Mouse (Mus musculus) hindbrain, embryonic 10.5 days (tissue): ENCODE measurements around the gene Rapsn. TPM values are rescaled to one million over a fixed set of nuclear protein-coding genes. Genes with fewer than 3 reads are reported as not detected.

Source experiments
- DNase-seq: peaks from one replicate; pipeline ENCODE4 v3.0.0-alpha.2; 2017; ENCODE audit warnings: low spot score
- H3K27ac ChIP-seq: fragments of 300-500 bp; sonication (generic); 2 replicates; pipeline ENCODE4 v1.5.1; 2016; ENCODE audit warnings: mild to moderate bottlenecking, moderate library complexity
- H3K27me3 ChIP-seq: fragments of 300-500 bp; sonication (generic); 2 replicates; pipeline ENCODE4 v1.6.1; 2016; ENCODE audit warnings: mild to moderate bottlenecking; ENCODE audit not compliant: poor library complexity, insufficient read depth, severe bottlenecking
- H3K36me3 ChIP-seq: fragments of 300-500 bp; sonication (generic); 2 replicates; pipeline ENCODE4 v1.6.1; 2016; ENCODE audit warnings: mild to moderate bottlenecking, moderate library complexity
- H3K4me1 ChIP-seq: fragments of 300-500 bp; sonication (generic); replicated peaks from 2 replicates; pipeline ENCODE4 v1.6.1; 2016; ENCODE audit warnings: mild to moderate bottlenecking
- H3K4me3 ChIP-seq: fragments of 300-500 bp; sonication (generic); 2 replicates; pipeline ENCODE4 v1.5.1; 2016; ENCODE audit warnings: mild to moderate bottlenecking, moderate library complexity
- H3K9me3 ChIP-seq: fragments of 300-500 bp; sonication (generic); 2 replicates; pipeline ENCODE4 v1.6.1; 2016; ENCODE audit warnings: mild to moderate bottlenecking, moderate library complexity
- WGBS: fragments of 180-500 bp; shearing (Covaris S2); methylation state at CpG from one replicate; pipeline ENCODE4 v1.1.7; 2016; 5-methylcytosine and 5-hydroxymethylcytosine counted together
- polyA plus RNA-seq: library from polyadenylated mRNA; unstranded; fragments of >200 nt; fragmentation: Nextera tagmentation; extraction: Ambion mirVana; gene quantifications from 2 replicates; pipeline ENCODE4 v1.2.1, GENCODE M21; 2016

Rapsn gene
- polyA plus RNA-seq, 1 experiment from 2014 or later, result 1.7 TPM

DNA sequence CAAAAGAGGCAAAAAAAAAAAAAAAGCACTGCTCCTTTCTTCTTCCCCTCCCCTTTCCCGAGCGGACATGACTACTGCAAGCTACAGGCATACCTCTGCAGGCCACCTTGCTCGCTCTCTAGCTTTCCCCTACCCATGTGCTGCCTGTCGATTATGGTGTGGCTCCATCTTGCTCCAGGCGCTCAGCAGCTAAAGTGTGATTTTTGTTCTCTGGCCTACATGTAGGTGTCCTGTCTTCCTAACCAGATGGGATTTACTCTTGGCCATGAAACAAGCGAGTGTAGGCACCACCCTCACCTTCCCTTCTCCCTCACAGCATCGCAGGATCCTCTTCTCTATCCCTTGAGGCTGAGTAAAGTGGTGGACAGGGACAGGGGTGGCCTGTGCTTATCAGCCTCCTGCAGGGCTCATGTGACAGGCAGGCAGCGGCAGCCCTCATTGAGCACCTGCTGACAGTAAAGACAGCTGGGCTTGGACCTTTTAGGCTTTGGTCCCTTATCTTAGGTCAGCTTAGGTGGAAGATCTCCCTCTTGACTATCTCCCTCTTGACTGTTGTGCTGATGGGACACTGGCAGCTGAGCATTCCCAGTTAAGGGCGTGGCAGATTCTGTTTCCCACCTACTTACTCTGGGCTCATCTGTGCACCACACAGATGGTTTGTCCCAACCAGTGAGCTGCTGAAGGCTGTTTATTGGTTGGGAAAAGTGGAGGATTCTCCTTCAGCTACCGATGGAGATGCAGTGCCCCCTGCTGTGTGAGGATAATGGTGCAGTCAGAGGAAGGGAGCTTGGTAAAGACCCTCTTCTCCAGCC, 25.3 kb downstream of the Rapsn start:
- peak; percentile 54 for DNase-seq
- H3K27ac ChIP-seq, result no peak overlapping the region
- H3K4me3 ChIP-seq, result no peak overlapping the region
- 82% methylated on average over 10 of the region's 10 CpGs for WGBS
- H3K4me1 ChIP-seq, result 0 out of 2 replicates have a peak, but pooled peaks cover 4% of the 10 kb centered on the region
- peaks cover 100% of the 10 kb centered on the region for H3K36me3 ChIP-seq
- H3K9me3 ChIP-seq, result no peaks in the 10 kb centered on the region
- no peaks in the 10 kb centered on the region for H3K27me3 ChIP-seq

DNA sequence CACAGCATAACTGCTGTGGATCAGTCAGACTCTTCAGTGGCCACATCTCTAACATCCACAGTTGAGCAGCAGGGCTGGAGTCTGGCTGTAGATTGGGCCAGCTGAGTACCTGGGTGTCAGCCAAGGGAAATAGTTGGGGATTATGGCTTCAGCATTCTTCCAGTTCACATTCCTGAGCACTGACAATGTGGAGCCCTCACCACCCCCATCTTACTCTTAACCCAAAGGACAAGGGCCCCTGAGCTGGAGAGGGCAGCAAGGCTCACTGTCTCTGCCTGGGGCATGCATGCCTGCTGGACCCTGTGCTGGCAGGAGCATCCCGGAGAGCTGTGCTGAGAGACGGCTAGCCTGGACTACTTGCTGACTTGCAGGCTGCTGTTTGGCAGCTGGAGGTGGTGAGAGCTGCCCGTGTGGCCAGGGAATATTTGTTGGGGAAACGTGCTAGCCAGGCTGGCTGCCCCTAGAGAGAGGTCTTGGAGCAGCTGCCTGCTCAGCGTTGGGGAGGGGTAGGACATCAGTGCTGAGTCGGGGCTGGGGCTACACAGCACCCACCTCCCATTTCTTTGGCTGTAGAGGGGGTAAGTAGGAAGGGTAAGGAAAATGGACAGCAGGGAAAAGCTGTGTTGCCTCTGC, 26.5 kb downstream of the Rapsn start:
- no peak for DNase-seq
- WGBS, result 85% methylated on average over 6 of the region's 6 CpGs
- Histone ChIP-seq H3K9me3 (no peaks in the 10 kb centered on the region), H3K27ac (no peak overlapping the region), H3K4me3 (no peak overlapping the region), H3K36me3 (peaks cover 98% of the 10 kb centered on the region), H3K4me1 (0 out of 2 replicates have a peak, but pooled peaks cover 6% of the 10 kb centered on the region), H3K27me3 (no peaks in the 10 kb centered on the region)

DNA sequence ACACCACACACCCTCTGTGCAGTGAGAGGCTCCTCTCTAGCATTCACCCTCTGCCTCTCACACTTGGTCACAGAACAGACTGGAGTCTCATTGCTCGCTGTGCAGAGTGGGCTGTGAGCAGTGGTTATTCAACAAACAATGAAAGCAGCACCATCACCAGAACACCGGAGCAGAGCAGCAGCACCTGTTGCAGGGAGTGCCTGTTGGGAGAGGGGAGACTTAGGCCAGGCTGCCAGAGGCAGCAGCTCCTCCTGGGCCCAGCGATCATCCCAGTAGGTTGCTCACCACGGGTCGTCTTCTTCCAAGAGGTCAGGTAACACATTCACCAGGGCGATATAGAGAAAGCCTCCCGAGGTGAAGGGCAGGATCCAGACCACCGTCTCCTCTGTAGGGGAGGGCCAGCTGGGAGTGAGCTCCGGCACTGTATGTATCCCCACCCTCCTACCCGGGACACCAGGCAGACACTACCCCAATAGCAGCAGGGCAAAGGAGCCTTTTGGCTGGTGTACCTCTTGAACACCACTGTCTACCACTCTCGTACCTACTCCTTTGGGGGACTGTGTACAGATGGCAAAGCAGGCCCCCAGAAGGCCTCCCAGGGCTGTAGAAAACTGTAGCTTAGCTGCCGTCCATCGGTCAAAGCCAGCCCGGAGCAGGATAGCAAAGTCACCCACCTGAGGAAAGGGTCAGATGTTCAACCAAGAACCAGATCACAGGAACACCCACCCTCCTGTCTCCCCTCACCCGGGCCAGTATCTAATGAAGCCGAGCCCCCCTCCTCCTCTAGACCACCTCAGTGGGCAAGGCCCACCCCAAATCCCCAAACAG, 27.6 kb downstream of the Rapsn start:
- no peaks in the 10 kb centered on the region for H3K9me3 ChIP-seq
- no peak overlapping the region for H3K4me3 ChIP-seq
- 0 out of 2 replicates have a peak, but pooled peaks cover 6% of the 10 kb centered on the region for H3K4me1 ChIP-seq
- H3K27me3 ChIP-seq, result no peaks in the 10 kb centered on the region
- peaks cover 92% of the 10 kb centered on the region for H3K36me3 ChIP-seq
- no peak for DNase-seq
- WGBS, result 94% methylated on average over 16 of the region's 16 CpGs
- H3K27ac ChIP-seq, result no peak overlapping the region

DNA sequence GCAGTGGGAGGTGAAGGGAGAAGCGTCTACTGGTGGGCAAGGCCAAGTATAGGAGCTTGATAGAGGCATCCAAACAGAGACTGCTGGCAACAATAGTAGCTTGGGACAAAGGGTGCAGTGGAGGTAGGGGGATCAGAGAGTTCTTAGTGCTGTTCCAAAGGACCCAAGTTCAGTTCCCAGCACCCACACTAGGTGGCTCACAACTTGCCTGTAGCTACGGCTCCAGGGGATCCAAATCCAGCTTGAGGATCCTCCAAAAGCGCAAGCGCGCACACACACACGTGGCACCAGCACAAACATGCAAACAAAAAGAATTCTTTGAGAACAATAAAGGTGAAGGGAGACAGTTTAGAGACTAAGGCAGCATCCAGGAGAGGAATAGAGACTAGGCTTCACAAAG, 28.8 kb downstream of the Rapsn start:
- H3K36me3 ChIP-seq, result peaks cover 80% of the 10 kb centered on the region
- peaks cover 17% of the 10 kb centered on the region for H3K4me1 ChIP-seq
- no peaks in the 10 kb centered on the region for H3K9me3 ChIP-seq
- H3K4me3 ChIP-seq, result no peak overlapping the region
- H3K27me3 ChIP-seq, result no peaks in the 10 kb centered on the region
- H3K27ac ChIP-seq, result no peak overlapping the region
- DNase-seq, result no peak
- 86% methylated on average over 6 of the region's 6 CpGs for WGBS

DNA sequence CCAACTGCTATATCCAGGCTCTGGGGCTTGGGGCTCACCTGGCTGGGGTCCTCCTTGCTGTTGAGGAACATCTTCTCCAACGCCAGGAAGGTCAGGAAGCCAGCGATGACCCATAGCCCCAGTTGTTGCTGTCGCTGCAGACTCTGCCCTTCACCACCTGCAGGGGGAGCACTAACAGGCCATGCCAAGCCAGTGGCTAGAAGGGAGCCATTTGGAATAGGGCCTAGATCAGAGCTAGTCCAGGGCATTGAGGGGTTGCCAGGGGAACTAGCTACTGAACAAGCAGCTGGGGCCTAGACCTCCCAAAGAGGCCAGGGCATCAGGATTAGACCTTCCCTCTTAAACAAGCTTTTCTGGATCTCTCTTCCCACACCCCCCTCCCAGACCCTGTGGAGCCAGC, 30.1 kb downstream of the Rapsn start:
- Histone ChIP-seq H3K9me3 (no peaks in the 10 kb centered on the region), H3K4me3 (no peak overlapping the region), H3K27ac (no peak overlapping the region), H3K27me3 (no peaks in the 10 kb centered on the region), H3K36me3 (peaks cover 66% of the 10 kb centered on the region), H3K4me1 (peaks cover 29% of the 10 kb centered on the region)
- WGBS, result 46% methylated on average over 3 of the region's 3 CpGs
- DNase-seq, result peak; percentile 43

DNA sequence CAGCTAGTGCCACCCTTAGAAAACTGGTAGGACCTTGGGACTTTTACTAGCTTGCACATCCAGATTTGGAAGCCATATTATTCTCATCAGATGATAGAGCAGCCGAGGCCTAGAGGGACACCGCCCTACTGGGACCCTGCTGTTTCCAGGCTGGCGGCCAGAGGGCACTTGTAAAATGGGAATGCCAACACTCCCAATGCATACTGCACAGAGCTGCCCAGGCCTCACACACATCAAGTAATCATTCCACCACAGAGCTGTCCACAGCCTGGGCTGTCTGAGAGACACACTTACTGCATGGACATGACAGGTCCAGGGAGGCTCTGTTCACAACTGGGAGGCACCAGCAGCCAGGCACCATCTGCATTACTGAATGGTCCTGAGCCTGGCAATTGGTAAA, 31.0 kb downstream of the Rapsn start:
- no peaks in the 10 kb centered on the region for H3K9me3 ChIP-seq
- H3K4me1 ChIP-seq, result peaks cover 39% of the 10 kb centered on the region
- peaks cover 57% of the 10 kb centered on the region for H3K36me3 ChIP-seq
- no peak for DNase-seq
- 88% methylated on average over 3 of the region's 3 CpGs for WGBS
- H3K4me3 ChIP-seq, result no peak overlapping the region
- no peak overlapping the region for H3K27ac ChIP-seq
- H3K27me3 ChIP-seq, result no peaks in the 10 kb centered on the region

DNA sequence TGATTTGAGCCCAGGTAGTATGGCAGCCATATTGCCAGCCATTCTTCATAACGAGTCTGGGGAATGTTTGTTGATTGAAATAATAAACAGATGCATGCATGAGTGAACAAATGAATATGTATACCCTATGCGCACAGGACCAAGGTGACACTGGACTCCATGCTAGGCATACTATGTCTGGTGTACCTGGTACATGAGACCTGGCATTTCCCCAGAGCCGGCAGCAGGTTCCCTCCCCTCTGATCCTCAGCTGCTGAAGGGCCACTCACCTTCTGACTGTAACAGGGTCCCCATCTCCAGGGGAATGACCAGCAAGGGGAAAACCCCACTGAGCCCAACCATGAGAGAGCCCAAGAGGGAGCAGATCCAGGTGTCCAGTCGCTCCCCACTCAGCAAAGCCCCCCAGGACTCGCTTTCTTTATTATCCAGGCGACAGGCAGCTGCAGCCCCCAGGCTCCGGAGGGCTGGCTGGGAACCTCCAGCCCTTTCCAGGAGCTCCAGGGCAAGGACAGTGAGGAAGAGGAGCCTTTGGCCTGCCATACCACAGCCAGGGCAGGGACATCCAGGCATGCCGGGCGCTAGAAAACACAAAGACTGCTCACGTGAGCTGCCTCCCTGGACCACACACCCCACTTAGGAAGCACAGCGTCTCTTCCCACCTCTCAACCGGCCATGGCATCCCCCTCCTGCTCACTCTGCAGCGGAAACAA, 32.9 kb downstream of the Rapsn start:
- peak overlapping the region; percentile 77; the same call in 1 of the 2 replicates for H3K4me3 ChIP-seq
- peaks cover 39% of the 10 kb centered on the region for H3K36me3 ChIP-seq
- peaks cover 45% of the 10 kb centered on the region for H3K4me1 ChIP-seq
- H3K9me3 ChIP-seq, result no peaks in the 10 kb centered on the region
- DNase-seq, result no peak
- WGBS, result 55% methylated on average over 13 of the region's 13 CpGs
- H3K27ac ChIP-seq, result peak overlapping the region; percentile 5; the same call in 1 of the 2 replicates
- H3K27me3 ChIP-seq, result no peaks in the 10 kb centered on the region

DNA sequence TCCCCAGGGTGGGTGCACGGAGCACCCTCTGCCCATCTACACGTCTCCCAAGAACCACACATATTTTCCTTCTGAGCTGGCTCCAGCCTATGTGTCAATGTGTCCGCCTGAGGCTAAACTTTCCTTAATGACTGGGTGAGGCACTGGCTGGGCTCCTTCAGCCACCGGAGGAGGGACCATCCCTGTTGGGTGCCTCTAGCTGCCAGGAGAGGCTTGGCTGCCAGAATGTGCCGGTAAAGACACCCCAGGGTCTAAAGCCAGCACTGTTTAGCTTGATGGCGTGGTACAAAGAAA, 33.4 kb downstream of the Rapsn start:
- Histone ChIP-seq H3K9me3 (no peaks in the 10 kb centered on the region), H3K4me1 (peaks cover 45% of the 10 kb centered on the region), H3K27me3 (no peaks in the 10 kb centered on the region), H3K4me3 (peak overlapping the region; percentile 77; the same call in 1 of the 2 replicates), H3K27ac (no peak overlapping the region), H3K36me3 (peaks cover 34% of the 10 kb centered on the region)
- DNase-seq, result no peak
- 44% methylated on average over 6 of the region's 6 CpGs for WGBS

DNA sequence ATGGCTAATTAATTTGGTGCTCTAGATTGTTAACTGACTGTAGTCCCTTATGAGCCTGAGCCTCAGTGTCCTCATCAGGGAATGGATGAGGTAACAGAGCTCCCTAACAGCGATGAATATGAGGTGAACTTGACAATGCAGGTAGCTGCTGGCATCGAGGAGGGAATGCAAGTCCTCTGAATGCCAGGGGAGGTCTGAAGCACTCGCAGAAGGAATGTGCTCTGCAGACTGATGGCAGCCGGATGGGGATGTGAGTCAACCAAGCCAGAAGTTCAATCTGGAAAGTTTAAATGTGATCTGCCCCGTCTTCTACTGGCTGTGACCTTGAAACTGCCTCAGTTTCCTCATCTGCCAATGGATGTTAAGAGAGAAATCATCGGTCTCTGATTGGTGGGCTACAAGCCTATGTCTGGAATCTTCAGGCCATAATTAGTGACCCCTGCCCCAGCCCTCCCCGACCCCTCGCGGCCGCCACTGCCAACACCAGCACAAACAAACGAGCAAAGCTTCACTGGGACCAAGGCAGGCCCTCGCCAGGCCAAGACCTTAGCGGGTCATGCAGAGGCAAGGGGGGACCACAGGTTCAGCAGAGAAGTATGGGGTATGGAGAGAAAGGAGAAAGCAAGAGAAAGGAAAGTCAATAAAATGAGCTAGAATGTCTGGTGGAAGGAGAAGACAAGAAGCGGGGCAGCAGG, 34.0 kb downstream of the Rapsn start:
- DNase-seq, result peak; percentile 58
- Histone ChIP-seq H3K9me3 (no peaks in the 10 kb centered on the region), H3K4me3 (peak overlapping the region; percentile 77), H3K27ac (peak overlapping the region; percentile 93), H3K36me3 (peaks cover 27% of the 10 kb centered on the region), H3K27me3 (no peaks in the 10 kb centered on the region), H3K4me1 (peaks cover 45% of the 10 kb centered on the region)
- WGBS, result 11% methylated on average over 14 of the region's 14 CpGs

DNA sequence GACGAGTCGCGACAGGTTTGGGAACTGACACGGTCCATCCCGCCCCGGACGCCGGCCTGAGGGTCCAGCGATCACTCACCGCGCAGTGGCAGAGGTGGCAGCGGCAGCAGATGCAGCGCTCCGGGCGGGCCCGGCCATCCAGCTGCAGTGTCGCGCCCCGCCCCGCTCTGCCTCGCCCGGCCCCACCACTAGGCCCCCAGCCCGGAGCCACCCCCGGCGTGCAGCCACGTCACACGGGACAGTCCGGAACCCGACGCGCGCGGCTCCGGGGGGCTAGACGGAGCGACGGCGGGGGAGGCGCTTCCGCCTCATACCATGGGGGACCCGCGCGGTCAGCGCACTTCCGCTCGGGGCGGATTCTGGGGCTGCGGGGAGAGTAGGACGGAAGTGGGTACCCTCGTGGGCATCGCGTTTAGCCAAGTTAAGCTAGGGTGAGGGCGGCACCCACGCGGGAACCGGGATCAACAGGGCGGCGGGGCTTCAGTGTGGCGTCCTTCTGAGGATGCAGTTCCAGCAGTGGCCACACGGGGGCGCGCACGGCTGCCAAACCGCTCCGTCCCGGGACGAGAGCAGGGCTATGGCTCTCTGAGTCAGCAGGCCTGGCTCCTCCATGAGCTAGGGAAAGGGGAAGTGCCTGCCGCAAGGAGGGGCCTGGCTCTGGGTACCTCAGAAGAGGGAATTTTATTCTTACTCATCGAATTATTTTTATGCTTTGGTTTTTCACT, 34.8 kb downstream of the Rapsn start, which contains the start of gene Slc39a13:
Slc39a13 (minus strand) TSS at position 342 of the 725 bp plus-strand sequence.
- Histone ChIP-seq H3K36me3 (peaks cover 19% of the 10 kb centered on the region), H3K27ac (peak within 1 kb of the TSS; percentile 93), H3K9me3 (no peaks in the 10 kb centered on the region), H3K4me1 (peaks cover 45% of the 10 kb centered on the region), H3K27me3 (no peaks in the 10 kb centered on the region), H3K4me3 (peak within 1 kb of the TSS; percentile 77)
- under 1% methylated on average over 69 of the region's 69 CpGs for WGBS
- peak; percentile 94 for DNase-seq

DNA sequence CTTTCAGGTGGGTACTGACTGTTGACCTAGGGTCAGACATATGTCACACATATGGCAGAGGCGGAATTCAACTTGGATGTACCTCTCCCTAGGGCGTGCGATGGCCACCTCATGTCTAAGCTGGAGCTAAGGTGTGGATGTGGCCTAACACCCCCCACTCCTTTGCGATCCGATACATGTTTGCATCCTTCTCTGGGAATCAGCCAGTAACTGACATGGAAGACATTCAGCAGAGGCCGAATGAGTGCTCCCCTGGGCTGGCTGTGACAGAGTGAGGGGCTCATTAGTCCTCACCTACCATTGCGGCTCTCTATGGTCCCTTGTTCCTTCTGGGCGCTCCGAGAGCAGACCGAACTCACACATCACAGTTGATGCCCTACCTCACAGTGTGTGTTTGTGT, 35.6 kb downstream of the Rapsn start:
- WGBS, result 85% methylated on average over 10 of the region's 10 CpGs
- H3K27me3 ChIP-seq, result no peaks in the 10 kb centered on the region
- DNase-seq, result no peak

More for the DNA sequence above, 35.6 kb downstream of the Rapsn start:
- H3K36me3 ChIP-seq, result peaks cover 11% of the 10 kb centered on the region
- peak overlapping the region; percentile 77 for H3K4me3 ChIP-seq
- H3K4me1 ChIP-seq, result peaks cover 39% of the 10 kb centered on the region
- H3K9me3 ChIP-seq, result no peaks in the 10 kb centered on the region
- peak overlapping the region; percentile 93 for H3K27ac ChIP-seq
